Mouse (Mus musculus) heart, postnatal 0 days (tissue): ENCODE data around the gene Tceal3. TPM values are rescaled to one million over a fixed set of nuclear protein-coding genes. Genes with fewer than 3 reads are reported as not detected.
"Not testable (repeated sequence)": the region's sequence is repeated elsewhere in the genome, so short reads cannot be mapped to it uniquely, and the experiment has no call there.

ENCODE experiments used
- ATAC-seq: fragments of 200-750 bp; cut with Nextera tagmentation; 2 replicates; pipeline ENCODE4 v1.8.0; 2017; ENCODE audit warnings: low read depth, moderate number of reproducible peaks, moderate library complexity; ENCODE audit not compliant: insufficient read depth
- DNase-seq: peaks from one replicate; pipeline ENCODE4 v3.0.0-alpha.2; 2016; ENCODE audit warnings: low spot score
- H3K27ac ChIP-seq: fragments of 300-500 bp; sonication (generic); 2 replicates; pipeline ENCODE4 v1.5.1; 2014; ENCODE audit warnings: low read depth, mild to moderate bottlenecking
- H3K27me3 ChIP-seq: fragments of 300-500 bp; sonication (generic); 2 replicates; pipeline ENCODE4 v1.6.1; 2014; ENCODE audit warnings: low read length, mixed read lengths; ENCODE audit not compliant: control insufficient read depth, insufficient read depth
- H3K36me3 ChIP-seq: fragments of 300-500 bp; sonication (generic); replicated peaks from 2 replicates; pipeline ENCODE4 v1.6.1; 2014; ENCODE audit warnings: low read length, mixed read lengths; ENCODE audit not compliant: control insufficient read depth, insufficient read depth
- H3K4me1 ChIP-seq: fragments of 300-500 bp; sonication (generic); 2 replicates; pipeline ENCODE4 v1.6.1; 2014; ENCODE audit warnings: antibody characterized with exemption; ENCODE audit not compliant: control insufficient read depth, insufficient read depth
- H3K4me2 ChIP-seq: fragments of 300-500 bp; sonication (generic); 2 replicates; pipeline ENCODE4 v1.6.1; 2014; ENCODE audit warnings: low read depth, mild to moderate bottlenecking, low read length, moderate library complexity
- H3K4me3 ChIP-seq: fragments of 300-500 bp; sonication (generic); 2 replicates; pipeline ENCODE4 v1.5.1; 2014; ENCODE audit warnings: low read depth, low read length
- H3K9ac ChIP-seq: fragments of 300-500 bp; sonication (generic); replicated peaks from 2 replicates; pipeline ENCODE4 v1.6.1; 2014; ENCODE audit warnings: low read depth, low read length, mixed read lengths
- H3K9me3 ChIP-seq: fragments of 300-500 bp; sonication (generic); replicated peaks from 2 replicates; pipeline ENCODE4 v1.6.1; 2016; ENCODE audit warnings: low read length; ENCODE audit not compliant: control insufficient read depth
- CTCF ChIP-seq: IDR thresholded peaks from 2 replicates; pipeline ENCODE4 v1.5.1; 2016; ENCODE audit warnings: antibody characterized with exemption, control low read depth, low read depth
- EP300 ChIP-seq: IDR thresholded peaks from 2 replicates; pipeline ENCODE4 v1.6.1; 2016; ENCODE audit warnings: antibody characterized with exemption, low read depth
- WGBS: fragments of 180-500 bp; shearing (Covaris S2); extraction: QIAGEN DNeasy Blood & Tissue Kit; methylation state at CpG from one replicate; pipeline ENCODE4 v1.1.7; 2014; 5-methylcytosine and 5-hydroxymethylcytosine counted together
- polyA plus RNA-seq: library from polyadenylated mRNA; unstranded; fragments of >200 nt; fragmentation: Nextera tagmentation; extraction: Ambion mirVana; gene quantifications from 2 replicates; pipeline ENCODE4 v1.2.1, GENCODE M21; 2015
- total RNA-seq: library from RNA; depleted of rRNA; stranded (reverse); fragments of >200 nt; gene quantifications from 2 replicates; pipeline ENCODE4 v1.2.3, GENCODE M21; 2014; ENCODE audit warnings: low replicate concordance

Gene Tceal3
- total and polyA plus RNA-seq, 2 experiments from 2014 or later, result 0.85 TPM; not detected in 1

DNA sequence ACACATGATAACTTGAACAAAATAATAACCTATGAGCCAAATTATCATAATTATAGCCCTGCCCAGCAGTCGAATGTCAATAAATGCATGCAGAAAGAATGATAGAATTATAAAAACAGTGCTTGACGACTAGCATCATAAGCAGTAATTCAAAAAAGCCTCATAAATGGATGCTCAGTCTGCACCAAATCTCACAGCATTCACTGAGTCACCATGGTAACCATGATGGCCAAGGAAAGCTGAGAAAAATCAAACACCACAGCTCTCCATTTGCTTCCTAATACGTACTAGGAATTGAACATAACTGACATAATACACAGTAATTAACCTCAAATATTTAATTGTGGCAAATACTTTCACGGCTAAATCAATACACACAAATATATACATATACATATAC is 44.5 kb downstream of the Tceal3 start:
- Histone ChIP-seq H3K36me3 (no peaks in the 10 kb centered on the region), H3K27me3 (no peaks in the 10 kb centered on the region), H3K9ac (no peak overlapping the region), H3K9me3 (no peaks in the 10 kb centered on the region), H3K4me1 (no peaks in the 10 kb centered on the region), H3K27ac (no peak overlapping the region), H3K4me3 (no peak overlapping the region), H3K4me2 (no peak overlapping the region)
- ATAC-seq, result no peak
- TF ChIP-seq CTCF, result no peak
- TF ChIP-seq EP300, result no peak
- no peak for DNase-seq
- 62% methylated on average over 4 of the region's 4 CpGs for WGBS

DNA sequence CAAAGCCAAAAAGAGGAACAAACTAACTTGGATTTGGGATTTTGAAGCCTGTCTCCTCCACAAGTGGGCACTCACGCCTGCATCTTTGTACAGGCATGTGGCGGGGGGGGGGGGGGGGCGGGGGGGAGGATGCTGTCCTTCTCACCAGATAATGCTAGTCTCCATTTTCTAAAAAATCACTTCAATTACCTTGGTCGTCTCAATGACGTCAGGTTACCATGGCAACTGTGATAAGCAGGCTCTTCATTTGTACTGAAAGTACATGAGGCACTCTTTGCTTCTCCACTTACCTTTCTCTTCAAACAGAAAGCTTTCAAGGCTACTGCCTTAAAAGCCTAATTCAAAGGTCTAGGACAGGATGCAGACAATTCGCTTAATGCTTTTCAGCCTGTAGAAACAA is 49.1 kb downstream of the Tceal3 start:
- H3K27me3 ChIP-seq, result no peaks in the 10 kb centered on the region
- H3K27ac ChIP-seq, result no peak overlapping the region
- no peak for TF ChIP-seq CTCF
- TF ChIP-seq EP300, result no peak
- H3K9me3 ChIP-seq, result no peaks in the 10 kb centered on the region
- no peak for ATAC-seq
- no peak for DNase-seq
- H3K4me1 ChIP-seq, result no peaks in the 10 kb centered on the region
- no peak overlapping the region for H3K4me3 ChIP-seq
- 33% methylated on average over 5 of the region's 6 CpGs for WGBS
- no peaks in the 10 kb centered on the region for H3K36me3 ChIP-seq
- H3K9ac ChIP-seq, result no peak overlapping the region
- H3K4me2 ChIP-seq, result no peak overlapping the region

DNA sequence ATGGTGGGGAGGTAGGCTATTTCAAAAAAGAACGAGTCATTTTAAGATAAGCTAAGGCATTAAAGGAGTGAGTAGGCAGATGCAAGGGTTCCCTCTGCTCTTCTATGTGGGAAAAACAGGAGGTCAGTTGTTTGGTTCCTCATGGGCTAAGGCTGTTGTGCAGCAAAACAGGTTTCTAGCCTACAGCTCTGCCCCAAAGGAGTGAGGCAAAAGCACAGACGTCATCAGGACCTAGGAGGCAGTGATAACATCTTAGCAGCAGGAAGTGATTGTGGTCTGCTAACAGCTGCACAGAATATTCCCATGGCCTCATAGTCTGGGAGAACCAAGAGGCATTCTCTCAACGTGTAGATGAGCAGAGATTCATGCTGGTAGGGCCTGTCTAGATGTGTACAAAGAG is 55.2 kb downstream of the Tceal3 start:
- not testable (repeated sequence) for H3K36me3 ChIP-seq, H3K4me1 ChIP-seq, H3K27ac ChIP-seq, H3K9ac ChIP-seq, DNase-seq, H3K4me3 ChIP-seq, H3K4me2 ChIP-seq, H3K9me3 ChIP-seq, ATAC-seq, H3K27me3 ChIP-seq
- WGBS, result 13% methylated on average over 3 of the region's 3 CpGs

DNA sequence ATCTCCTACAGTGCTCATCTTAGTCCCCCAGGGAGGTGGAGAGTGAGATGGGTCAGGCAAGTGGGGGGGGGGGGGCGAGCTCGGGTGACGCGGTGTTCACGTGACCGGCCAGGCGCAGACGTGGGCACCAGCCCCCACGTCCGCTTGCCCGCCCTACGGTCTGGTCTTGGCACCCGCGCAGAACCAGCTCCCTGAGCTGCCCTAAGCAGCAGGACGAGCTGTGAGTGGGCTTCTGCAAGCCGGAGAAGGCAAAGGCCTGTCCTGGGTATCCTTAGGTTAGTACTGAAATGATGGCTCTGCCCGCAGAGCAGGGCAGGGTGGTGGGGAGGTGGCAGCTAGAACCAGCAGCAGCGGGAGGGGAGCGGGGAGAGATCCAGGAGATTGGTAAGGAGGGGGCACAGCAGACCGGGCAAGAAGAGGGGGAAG is 75.7 kb downstream of the Tceal3 start:
- H3K4me3 ChIP-seq, result peak overlapping the region; percentile 27
- no peaks in the 10 kb centered on the region for H3K9me3 ChIP-seq
- H3K9ac ChIP-seq, result 0 out of 2 replicates have a peak overlapping the region, but pooled peaks have one; percentile 20

DNA sequence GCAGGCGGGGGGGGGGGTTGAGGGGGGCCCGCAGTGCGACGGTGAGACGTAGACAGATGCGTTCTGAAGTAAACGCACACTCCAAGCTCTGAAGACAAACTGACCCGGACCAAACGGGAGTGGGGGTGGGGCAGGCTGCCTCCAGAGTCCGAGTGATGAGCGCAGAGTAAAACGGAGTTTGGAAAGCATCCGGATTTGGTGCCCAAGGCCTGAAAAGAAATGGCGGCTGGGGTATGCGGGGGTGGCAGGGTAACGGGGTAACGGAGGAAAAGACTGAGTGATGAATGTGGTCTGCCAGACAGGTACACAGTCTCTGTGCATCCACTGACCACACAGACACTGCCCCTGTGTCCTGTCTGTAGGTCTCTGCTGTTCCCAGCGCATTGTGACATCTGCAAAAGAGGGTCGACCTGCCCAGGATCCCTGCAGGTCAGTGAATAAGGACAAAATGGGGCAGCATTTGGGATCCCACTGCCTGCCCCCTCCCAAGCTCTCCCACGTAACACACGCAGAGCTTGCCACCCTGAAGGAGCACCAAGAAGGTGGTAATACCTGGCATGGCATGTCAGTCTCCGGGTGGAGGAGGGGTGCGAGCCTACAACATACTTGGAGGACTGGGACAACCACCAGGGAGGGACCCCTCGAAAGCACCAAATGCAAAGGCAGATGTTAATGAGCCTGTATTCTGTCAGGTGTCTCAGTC is 76.3 kb downstream of the Tceal3 start:
- H3K27me3 ChIP-seq, H3K9me3 ChIP-seq, DNase-seq, H3K4me1 ChIP-seq, H3K9ac ChIP-seq, H3K27ac ChIP-seq, ATAC-seq, H3K36me3 ChIP-seq: not testable (repeated sequence)
- peak overlapping the region; percentile 59 for H3K4me2 ChIP-seq
- 27% methylated on average over 23 of the region's 24 CpGs for WGBS
- peak overlapping the region; percentile 27 for H3K4me3 ChIP-seq

More for the DNA sequence above, 75.7 kb downstream of the Tceal3 start:
- no peaks in the 10 kb centered on the region for H3K27me3 ChIP-seq
- DNase-seq, result no peak
- WGBS, result 33% methylated on average over 11 of the region's 20 CpGs
- no peaks in the 10 kb centered on the region for H3K4me1 ChIP-seq
- TF ChIP-seq CTCF (no peak), EP300 (no peak)
- no peak for ATAC-seq
- no peaks in the 10 kb centered on the region for H3K36me3 ChIP-seq
- no peak overlapping the region for H3K27ac ChIP-seq
- H3K4me2 ChIP-seq, result peak overlapping the region; percentile 59

DNA sequence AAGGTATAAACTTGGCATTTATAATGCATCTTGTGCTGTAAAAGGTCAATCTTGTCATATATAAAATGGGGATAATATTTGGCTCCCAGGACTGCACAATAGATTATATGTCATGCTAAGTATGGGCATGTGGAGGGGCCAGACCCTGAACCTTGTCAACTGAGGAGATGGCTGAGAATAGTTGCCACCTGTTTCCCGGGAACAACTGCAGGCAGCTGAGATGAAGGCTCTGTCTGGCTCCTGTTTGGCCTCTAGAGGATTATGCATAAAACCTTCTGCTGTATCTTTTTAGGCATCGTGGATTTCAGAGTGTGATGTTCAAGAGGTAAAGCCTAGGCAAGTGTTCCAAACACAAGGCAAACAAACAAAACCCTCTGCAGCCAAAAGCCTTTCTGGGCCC is 78.2 kb downstream of the Tceal3 start:
- H3K27me3 ChIP-seq, result no peaks in the 10 kb centered on the region
- DNase-seq (no peak), ATAC-seq (no peak)
- H3K9ac ChIP-seq, result no peak overlapping the region
- no peaks in the 10 kb centered on the region for H3K36me3 ChIP-seq
- WGBS, result 51% methylated on average over 2 of the region's 2 CpGs
- no peak for TF ChIP-seq CTCF
- no peak for TF ChIP-seq EP300
- H3K4me1 ChIP-seq, result no peaks in the 10 kb centered on the region
- H3K9me3 ChIP-seq, result no peaks in the 10 kb centered on the region
- no peak overlapping the region for H3K4me2 ChIP-seq
- H3K4me3 ChIP-seq, result no peak overlapping the region
- H3K27ac ChIP-seq, result no peak overlapping the region
